Mouse (Mus musculus): Measurements from ENCODE around the gene Ltc4s.

Gene Ltc4s

DNA sequence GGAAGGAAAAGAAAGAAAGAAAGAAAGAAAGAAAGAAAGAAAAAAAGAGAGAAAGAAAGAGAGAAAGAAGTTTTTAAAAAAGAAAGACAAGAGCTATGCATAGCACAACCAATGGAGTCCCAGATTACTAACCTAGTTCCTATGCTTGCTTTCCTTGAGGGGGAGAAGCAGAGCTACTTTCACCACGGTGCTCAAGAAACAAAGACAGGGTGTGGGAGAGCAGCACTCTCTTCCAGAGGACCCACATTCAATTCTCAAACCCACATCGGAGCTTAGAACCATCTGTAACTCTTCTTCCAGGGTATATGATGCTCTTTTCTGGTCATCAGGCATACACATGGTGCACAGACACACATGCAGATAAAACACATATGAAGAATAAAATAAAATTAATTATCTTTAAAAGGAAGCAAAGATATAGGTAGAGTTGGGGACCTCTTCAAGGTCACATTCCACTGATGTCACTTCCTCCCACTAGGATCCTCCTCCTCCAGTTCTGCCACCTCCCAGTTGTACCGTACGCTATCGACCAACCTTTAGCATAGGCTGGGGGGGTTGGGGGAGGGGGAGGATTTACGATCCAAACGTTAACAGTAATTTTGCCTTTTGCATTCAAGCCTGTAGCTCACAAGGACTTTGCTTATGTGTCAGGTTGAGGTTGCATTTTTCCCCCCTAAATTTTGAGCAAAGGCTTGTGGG lies 10.2 kb upstream of the Ltc4s start:
- no peak for DNase-seq (ENCODE audit: low spot score)

DNA sequence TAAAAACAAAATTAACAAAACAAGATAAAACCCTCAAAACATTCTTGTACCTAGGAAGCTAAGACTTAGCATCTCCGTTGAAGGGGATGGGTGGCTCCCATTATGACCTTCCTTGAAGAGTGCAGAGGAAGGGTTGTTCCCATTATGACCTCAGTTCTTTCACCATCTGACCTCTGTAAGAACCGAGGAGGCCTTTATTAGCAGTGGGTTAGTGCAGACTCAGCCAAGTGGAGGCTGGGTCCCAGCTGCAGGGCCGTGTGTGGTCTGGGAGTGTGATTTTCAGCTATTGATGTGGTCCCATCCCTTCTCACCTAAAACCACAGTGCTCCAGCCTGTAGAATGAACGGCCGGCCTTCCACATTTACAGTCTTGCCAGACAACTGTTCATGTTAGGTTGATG lies 6.9 kb upstream of the Ltc4s start:
- no peak for DNase-seq (ENCODE audit: low spot score)

DNA sequence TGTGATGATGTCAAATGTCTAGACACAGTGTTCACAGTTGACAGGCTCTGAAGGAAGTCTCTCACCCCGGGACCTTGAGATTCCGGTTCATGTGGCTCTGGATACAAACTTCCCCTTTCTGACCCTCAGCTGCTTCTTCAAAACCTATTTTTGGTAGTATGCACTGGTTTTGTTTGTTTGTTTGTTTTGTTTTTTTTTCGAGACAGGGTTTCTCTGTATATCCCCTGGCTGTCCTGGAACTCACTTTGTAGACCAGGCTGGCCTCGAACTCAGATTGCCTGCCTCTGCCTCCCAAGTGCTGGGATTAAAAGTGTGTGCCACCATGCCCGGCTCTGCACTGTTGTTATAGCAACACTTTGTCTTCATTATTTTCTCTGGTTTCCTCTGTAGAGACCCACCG lies 5.5 kb upstream of the Ltc4s start:
- DNase-seq (ENCODE audit: low spot score), result no peak

DNA sequence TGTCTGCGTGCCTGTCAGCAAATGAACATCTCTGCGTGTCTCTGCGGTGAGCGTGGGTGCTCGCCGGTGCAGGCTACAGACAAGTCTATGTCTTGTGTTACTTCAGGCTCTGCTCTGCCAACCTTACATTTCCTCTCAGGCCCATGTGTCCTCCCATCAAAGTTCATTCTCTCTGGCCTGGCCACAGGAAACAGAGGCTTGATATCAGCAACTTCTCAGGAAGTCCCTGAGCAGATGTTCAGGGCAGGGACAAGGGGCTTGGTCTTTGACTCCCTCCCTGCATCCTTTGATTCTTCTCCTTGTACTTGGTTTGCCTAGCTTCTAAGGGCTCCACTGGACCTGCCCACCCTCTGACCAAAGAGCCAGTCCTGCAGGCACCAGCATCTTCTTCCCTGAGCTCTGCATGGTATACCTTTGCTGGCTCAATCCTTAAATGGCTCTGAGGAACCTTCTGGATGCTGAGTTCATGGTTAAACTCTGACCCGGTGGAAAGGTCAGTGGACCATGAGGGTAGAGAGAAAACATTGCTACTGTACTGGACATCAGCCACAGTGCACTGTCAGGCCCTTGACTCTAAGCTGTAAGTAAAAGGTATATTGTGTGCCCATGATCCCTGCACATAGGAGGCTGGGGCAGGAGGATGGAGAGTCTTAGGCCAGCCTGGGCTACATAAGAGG lies 2.0 kb upstream of the Ltc4s start:
- DNase-seq (ENCODE audit: low spot score), result no peak

GRCm38 (mm10) chr11:50238821-50239791 lies 690 bp upstream of the Ltc4s start:
- DNase-seq (ENCODE audit: low spot score), result no peak

DNA sequence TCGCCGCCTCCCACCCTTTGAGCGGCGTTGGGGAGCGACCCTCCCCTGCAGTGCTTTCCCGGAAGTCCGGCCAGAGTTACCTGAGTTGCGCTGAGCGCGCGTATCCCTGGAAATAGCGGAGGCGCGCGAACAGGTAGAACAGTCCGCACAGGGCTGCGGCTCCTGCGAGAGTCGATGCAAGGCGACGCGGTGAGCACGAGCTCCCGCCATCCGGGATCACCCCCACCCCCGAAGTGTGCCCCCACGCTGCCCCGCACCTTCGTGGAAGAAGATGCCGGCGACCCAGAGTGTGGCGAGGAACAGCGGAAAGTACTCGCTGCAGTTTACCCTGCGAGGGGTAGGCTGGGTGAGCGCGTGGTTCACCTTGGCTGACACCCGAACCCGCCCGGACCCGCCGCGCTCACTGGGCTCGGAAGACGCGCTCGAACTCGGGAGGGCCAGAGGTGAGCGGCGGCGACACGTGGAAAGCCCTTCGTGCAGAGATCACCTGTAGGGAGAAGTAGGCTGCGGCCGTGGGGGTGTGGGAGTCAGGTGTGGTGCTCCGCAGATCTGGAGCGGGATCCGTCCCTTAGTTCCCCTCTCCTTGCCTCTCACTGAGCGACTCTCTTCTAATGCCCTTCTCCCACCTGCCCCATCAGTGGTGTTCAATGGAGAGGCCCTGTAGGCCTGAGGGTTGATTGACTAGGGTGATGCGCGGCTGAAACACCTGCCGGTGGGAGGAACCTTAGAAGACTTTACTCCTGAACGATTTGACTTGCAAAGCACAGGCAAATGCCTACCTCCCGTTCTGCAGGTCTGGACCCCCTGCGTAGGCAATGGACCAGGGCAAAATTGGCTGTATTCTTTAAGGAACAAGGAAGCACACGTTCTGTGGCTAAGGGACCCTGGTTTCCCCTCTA lies 1.2 kb downstream of the Ltc4s start:
- DNase-seq (ENCODE audit: low spot score), result peak; percentile 70

- DNase-seq (ENCODE audit: low spot score), result peak; percentile 96
Measured at GRCm38 (mm10) chr11:50236540-50236936, 1.9 kb downstream of the Ltc4s start.

DNA sequence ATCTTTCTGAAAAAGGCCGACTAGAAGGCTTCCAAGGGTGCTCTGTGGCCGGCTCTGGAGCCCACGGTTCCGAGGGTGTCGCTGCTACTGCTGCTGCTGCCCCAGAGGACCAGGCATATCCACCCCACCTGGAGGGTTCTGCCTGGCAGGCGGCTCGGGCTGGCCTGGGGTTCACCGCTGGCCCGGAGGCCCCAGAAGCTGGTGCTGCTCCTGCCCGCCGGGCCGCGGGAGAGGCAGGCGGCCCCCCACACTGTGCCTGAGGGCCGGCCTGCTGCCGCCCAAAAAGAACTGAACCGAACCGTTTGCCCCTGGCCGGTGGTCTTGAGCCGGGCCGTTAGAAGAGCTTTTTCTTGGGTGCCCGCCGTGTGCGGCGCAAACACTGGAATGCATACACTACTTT lies 3.8 kb downstream of the Ltc4s start:
- no peak for DNase-seq (ENCODE audit: low spot score)

- peak; percentile 67 for DNase-seq (ENCODE audit: low spot score)
Measured at GRCm38 (mm10) chr11:50233993-50234392, 4.4 kb downstream of the Ltc4s start.

- peak; percentile 62 for DNase-seq (ENCODE audit: low spot score)
Measured at GRCm38 (mm10) chr11:50233022-50233421, 5.4 kb downstream of the Ltc4s start.

GRCm38 (mm10) chr11:50231411-50231810 lies 7.0 kb downstream of the Ltc4s start:
- peak; percentile 74 for DNase-seq (ENCODE audit: low spot score)

GRCm38 (mm10) chr11:50230481-50231304 lies 7.7 kb downstream of the Ltc4s start:
- DNase-seq (ENCODE audit: low spot score), result peak; percentile 58

- DNase-seq (ENCODE audit: low spot score), result peak; percentile 85
Measured at GRCm38 (mm10) chr11:50229252-50229910, 9.0 kb downstream of the Ltc4s start.

DNA sequence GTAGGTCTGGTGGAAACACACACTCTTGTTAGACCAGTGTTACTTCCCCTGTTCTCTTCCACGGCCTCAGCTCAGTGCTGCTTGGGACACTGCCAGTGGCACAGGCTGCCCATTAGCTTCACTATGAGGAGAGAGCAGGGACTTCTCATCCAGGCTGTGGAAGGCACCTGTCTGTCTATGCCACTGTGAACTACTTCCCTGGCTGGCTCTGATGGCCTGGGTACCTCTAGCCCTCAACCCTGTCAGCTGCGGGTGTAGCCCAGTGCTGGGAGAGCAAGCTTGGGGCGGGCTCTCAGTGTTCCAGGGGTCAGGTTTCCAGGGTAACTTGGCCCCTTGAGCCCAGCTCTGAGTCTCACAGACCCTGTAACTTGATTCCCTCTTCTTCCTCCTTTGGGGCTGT lies 9.6 kb downstream of the Ltc4s start:
- DNase-seq (ENCODE audit: low spot score), result no peak

- DNase-seq (ENCODE audit: low spot score), result no peak
Measured at GRCm38 (mm10) chr11:50227736-50228135, 10.7 kb downstream of the Ltc4s start.

- DNase-seq (ENCODE audit: low spot score), result peak; percentile 49
Measured at GRCm38 (mm10) chr11:50227226-50227625, 11.2 kb downstream of the Ltc4s start.

GRCm38 (mm10) chr11:50226406-50226805 lies 12.0 kb downstream of the Ltc4s start:
- DNase-seq (ENCODE audit: low spot score), result peak; percentile 42

DNA sequence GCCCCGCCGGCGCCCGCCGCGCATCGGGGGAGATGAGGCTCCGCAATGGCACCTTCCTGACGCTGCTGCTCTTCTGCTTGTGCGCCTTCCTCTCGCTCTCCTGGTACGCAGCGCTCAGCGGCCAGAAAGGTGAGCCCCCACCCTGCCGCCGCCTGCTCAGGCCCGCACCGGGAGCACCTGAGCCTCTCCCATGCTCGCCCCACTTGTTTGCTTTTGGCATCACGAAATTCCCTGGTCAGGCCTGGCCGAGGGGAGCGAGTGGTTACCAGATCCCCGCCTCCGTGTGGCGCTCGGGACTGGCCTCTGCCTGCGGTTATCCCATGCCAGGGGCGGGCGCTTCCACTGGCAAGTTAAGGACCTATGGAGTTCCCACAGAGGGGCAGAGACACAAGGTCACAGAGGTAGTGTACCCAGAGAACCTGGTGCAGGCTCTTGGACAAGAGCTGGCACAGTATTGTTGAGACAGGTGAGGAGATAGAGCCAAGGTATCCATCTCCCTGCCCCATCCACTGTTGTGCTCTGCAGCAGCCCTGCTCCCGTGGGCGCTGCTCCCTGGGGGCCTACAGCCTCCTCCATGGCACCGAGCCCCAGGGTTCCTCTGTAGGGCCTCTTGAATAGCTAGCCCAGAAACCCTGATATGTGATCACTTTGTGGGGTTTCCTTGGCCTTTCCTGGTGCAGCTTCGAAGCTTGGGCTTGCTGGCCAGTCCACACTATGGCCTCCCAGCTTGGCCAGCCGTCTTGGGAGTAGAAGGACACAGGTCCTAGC lies 12.6 kb downstream of the Ltc4s start:
- peak; percentile 67 for DNase-seq (ENCODE audit: low spot score)
